Mouse (Mus musculus) lung, embryonic 16.5 days (tissue): ENCODE data around the gene Ppm1h. TPM values are rescaled to one million over a fixed set of nuclear protein-coding genes. Genes with fewer than 3 reads are reported as not detected.
A peak's percentile ranks its signal among the peaks of the same experiment; 100 is the strongest.

Source experiments
- ATAC-seq: fragments of 200-750 bp; cut with Nextera tagmentation; 2 replicates; pipeline ENCODE4 v1.8.0; 2017; ENCODE audit warnings: low read depth, mild to moderate bottlenecking, moderate library complexity
- H3K27ac ChIP-seq: fragments of 300-500 bp; sonication (generic); 2 replicates; pipeline ENCODE4 v1.5.1; 2014; ENCODE audit warnings: mild to moderate bottlenecking, control low read depth, low read length
- H3K27me3 ChIP-seq: fragments of 300-500 bp; sonication (generic); 2 replicates; pipeline ENCODE4 v1.6.1; 2014; ENCODE audit warnings: low read depth, low read length, mixed read lengths; ENCODE audit not compliant: control insufficient read depth, insufficient read depth
- H3K36me3 ChIP-seq: fragments of 300-500 bp; sonication (generic); 2 replicates; pipeline ENCODE4 v1.6.1; 2014; ENCODE audit warnings: low read length; ENCODE audit not compliant: control insufficient read depth, insufficient read depth
- H3K4me1 ChIP-seq: fragments of 300-500 bp; sonication (generic); replicated peaks from 2 replicates; pipeline ENCODE4 v1.6.1; 2014; ENCODE audit warnings: low read length, mixed read lengths; ENCODE audit not compliant: control insufficient read depth, insufficient read depth
- H3K4me2 ChIP-seq: fragments of 300-500 bp; sonication (generic); 2 replicates; pipeline ENCODE4 v1.6.1; 2014; ENCODE audit warnings: low read depth, low read length, control low read depth
- H3K4me3 ChIP-seq: fragments of 300-500 bp; sonication (generic); 2 replicates; pipeline ENCODE4 v1.5.1; 2014; ENCODE audit warnings: mild to moderate bottlenecking, low read length, control low read depth
- H3K9ac ChIP-seq: fragments of 300-500 bp; sonication (generic); 2 replicates; pipeline ENCODE4 v1.6.1; 2014; ENCODE audit warnings: low read length, control low read depth
- H3K9me3 ChIP-seq: fragments of 300-500 bp; sonication (generic); 2 replicates; pipeline ENCODE4 v1.6.1; 2016; ENCODE audit warnings: low read length; ENCODE audit not compliant: control insufficient read depth
- WGBS: fragments of 180-500 bp; shearing (Covaris S2); extraction: QIAGEN DNeasy Blood & Tissue Kit; methylation state at CpG from one replicate; pipeline ENCODE4 v1.1.7; 2014; 5-methylcytosine and 5-hydroxymethylcytosine counted together
- polyA plus RNA-seq: library from polyadenylated mRNA; unstranded; fragments of >200 nt; fragmentation: Nextera tagmentation; extraction: Ambion mirVana; gene quantifications from 2 replicates; pipeline ENCODE4 v1.2.1, GENCODE M21; 2015

Ppm1h gene
- polyA plus RNA-seq, 1 experiment from 2014 or later = 7.3 TPM

GRCm38 (mm10) chr10:122846476-122846875 is 167.9 kb downstream of the Ppm1h start:
- H3K4me3 ChIP-seq = no peak overlapping the region
- no peak overlapping the region for H3K9ac ChIP-seq
- no peak overlapping the region for H3K4me2 ChIP-seq
- WGBS = 78% methylated on average over 1 of the region's 1 CpGs
- no peak overlapping the region for H3K27ac ChIP-seq
- no peak for ATAC-seq
- H3K9me3 ChIP-seq = no peaks in the 10 kb centered on the region
- H3K27me3 ChIP-seq = no peaks in the 10 kb centered on the region
- peaks cover 4% of the 10 kb centered on the region; the same call in 1 of the 2 replicates for H3K4me1 ChIP-seq
- no peaks in the 10 kb centered on the region for H3K36me3 ChIP-seq

GRCm38 (mm10) chr10:122848020-122848457 is 169.5 kb downstream of the Ppm1h start:
- WGBS = 79% methylated on average over 2 of the region's 2 CpGs
- no peak overlapping the region for H3K4me3 ChIP-seq
- peaks cover 4% of the 10 kb centered on the region; the same call in 1 of the 2 replicates for H3K4me1 ChIP-seq
- H3K27me3 ChIP-seq = no peaks in the 10 kb centered on the region
- H3K27ac ChIP-seq = no peak overlapping the region
- H3K4me2 ChIP-seq = no peak overlapping the region
- no peak overlapping the region for H3K9ac ChIP-seq
- H3K9me3 ChIP-seq = no peaks in the 10 kb centered on the region
- no peak for ATAC-seq
- no peaks in the 10 kb centered on the region for H3K36me3 ChIP-seq

DNA sequence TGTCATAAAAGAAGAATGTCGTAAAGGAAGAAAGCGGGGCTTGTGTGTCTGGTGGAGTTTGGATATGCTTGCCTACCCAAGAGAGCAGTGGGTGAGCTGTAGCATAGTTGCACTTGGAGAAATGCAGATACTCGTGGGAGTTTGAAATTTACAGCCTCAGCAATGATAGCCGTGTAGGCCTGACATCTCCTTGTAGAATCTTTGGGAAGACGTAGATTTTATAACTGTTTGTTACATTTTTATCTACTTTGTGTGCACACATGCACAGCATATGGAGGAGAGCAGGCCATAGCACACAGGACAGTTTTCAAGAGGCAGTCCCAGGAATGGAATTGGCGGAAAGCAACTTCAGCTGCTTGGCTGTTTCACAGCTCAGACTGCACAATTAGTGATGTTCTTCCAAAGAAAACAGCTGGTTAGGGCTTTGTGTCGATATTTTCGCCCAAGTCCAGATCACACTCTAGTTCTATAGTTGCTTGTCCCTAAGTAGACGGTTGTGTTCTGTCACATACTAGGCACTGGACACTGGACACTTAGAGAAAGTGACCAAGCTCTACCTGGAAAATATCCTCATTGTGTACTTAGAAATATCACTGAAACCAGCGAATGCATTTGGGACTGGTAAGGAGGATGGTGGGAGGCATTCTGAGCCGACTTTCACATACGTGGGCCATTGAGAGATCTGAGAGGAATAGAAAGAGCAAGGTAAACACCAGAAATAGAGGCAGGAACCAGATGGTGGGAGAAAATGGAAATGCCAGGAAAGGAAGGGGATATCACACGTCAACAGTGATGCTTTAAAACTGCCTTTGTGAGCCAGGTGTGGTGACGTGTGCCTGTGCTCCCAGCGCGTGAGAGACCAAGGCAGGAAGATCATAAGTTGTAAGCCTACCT is 173.0 kb downstream of the Ppm1h start:
- no peaks in the 10 kb centered on the region for H3K9me3 ChIP-seq
- H3K27ac ChIP-seq = no peak overlapping the region
- no peak for ATAC-seq
- no peak overlapping the region for H3K4me2 ChIP-seq
- no peak overlapping the region for H3K9ac ChIP-seq
- peaks cover 21% of the 10 kb centered on the region for H3K4me1 ChIP-seq
- H3K27me3 ChIP-seq = no peaks in the 10 kb centered on the region
- 80% methylated on average over 16 of the region's 16 CpGs for WGBS
- H3K36me3 ChIP-seq = no peaks in the 10 kb centered on the region
- no peak overlapping the region for H3K4me3 ChIP-seq

- WGBS = 31% methylated on average over 6 of the region's 6 CpGs
- H3K4me2 ChIP-seq = no peak overlapping the region
- ATAC-seq = no peak
Measured at GRCm38 (mm10) chr10:122854571-122854970, 176.0 kb downstream of the Ppm1h start.

GRCm38 (mm10) chr10:122855149-122855548 is 176.6 kb downstream of the Ppm1h start:
- no peak overlapping the region for H3K4me2 ChIP-seq
- 15% methylated on average over 4 of the region's 4 CpGs for WGBS
- ATAC-seq = peak; percentile 62

More at GRCm38 (mm10) chr10:122854571-122854970, 176.0 kb downstream of the Ppm1h start:
- Histone ChIP-seq H3K4me3 (no peak overlapping the region), H3K9ac (no peak overlapping the region), H3K36me3 (no peaks in the 10 kb centered on the region), H3K9me3 (no peaks in the 10 kb centered on the region), H3K4me1 (peaks cover 29% of the 10 kb centered on the region), H3K27me3 (no peaks in the 10 kb centered on the region), H3K27ac (peak overlapping the region; percentile 58; the same call in 1 of the 2 replicates)

DNA sequence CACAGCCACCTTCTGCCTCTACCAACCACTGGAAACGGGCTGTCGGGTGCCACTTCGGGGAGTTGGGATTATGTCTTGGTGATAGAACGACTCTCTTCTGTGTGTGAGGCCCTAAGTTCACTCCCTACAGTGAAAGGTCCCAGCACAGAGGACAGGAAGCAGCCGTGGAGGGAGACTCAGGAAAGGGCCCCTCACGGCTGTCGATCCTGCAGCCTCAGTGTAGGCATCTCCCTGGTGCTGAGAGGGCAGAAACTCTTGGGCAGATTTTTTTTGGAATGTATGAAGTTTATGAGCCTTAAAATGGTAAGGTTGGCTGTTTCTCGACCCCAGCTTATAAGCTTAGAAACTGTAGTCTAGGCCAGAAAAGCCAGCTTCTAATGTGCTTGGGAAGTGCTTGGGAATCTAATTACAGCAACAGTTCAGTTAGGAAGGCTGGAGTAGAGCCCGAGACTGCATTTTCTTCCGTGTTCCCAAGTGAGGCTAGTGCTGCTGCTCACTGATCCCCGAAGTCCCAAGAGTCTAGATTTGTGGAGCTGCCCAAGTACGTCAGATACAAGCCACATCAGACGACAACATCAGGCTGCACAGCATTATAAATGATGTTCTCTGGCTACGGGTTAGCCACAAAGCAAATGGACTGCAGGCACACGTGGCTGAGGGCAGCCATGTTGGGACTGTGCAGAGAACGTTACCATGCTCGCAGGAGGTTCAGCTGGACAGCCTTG is 177.6 kb downstream of the Ppm1h start:
- Histone ChIP-seq H3K9me3 (no peaks in the 10 kb centered on the region), H3K27ac (peak overlapping the region; percentile 64), H3K4me3 (no peak overlapping the region), H3K4me1 (peaks cover 30% of the 10 kb centered on the region), H3K27me3 (no peaks in the 10 kb centered on the region), H3K4me2 (no peak overlapping the region), H3K9ac (no peak overlapping the region), H3K36me3 (no peaks in the 10 kb centered on the region)
- 51% methylated on average over 17 of the region's 17 CpGs for WGBS
- ATAC-seq = no peak

More at GRCm38 (mm10) chr10:122855149-122855548, 176.6 kb downstream of the Ppm1h start:
- no peaks in the 10 kb centered on the region for H3K9me3 ChIP-seq
- H3K9ac ChIP-seq = no peak overlapping the region
- peak overlapping the region; percentile 64 for H3K27ac ChIP-seq
- no peaks in the 10 kb centered on the region for H3K36me3 ChIP-seq
- H3K4me3 ChIP-seq = no peak overlapping the region
- peaks cover 30% of the 10 kb centered on the region for H3K4me1 ChIP-seq
- H3K27me3 ChIP-seq = no peaks in the 10 kb centered on the region

DNA sequence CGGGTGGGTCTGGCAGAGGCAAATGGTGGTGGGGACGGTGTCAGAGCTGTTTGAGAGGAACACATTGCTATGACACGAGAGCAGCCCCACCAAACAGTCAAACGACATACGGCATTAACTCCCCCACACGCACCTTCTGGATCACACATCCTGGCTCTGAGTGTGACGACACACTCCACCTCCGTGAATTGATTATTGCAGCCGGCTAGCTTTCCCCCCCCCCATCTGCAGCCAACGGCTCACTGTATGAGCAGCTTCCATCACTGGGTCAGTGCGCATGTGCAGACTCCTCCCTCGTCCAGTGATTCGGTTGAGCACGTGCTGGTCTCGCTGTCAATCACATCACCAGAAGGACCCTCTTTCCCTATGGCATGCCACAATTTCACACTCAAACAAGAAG is 178.6 kb downstream of the Ppm1h start:
- Histone ChIP-seq H3K27ac (no peak overlapping the region), H3K36me3 (no peaks in the 10 kb centered on the region), H3K27me3 (no peaks in the 10 kb centered on the region), H3K4me3 (no peak overlapping the region), H3K4me2 (no peak overlapping the region), H3K9ac (no peak overlapping the region), H3K4me1 (peaks cover 30% of the 10 kb centered on the region), H3K9me3 (no peaks in the 10 kb centered on the region)
- WGBS = 87% methylated on average over 15 of the region's 15 CpGs
- ATAC-seq = no peak

DNA sequence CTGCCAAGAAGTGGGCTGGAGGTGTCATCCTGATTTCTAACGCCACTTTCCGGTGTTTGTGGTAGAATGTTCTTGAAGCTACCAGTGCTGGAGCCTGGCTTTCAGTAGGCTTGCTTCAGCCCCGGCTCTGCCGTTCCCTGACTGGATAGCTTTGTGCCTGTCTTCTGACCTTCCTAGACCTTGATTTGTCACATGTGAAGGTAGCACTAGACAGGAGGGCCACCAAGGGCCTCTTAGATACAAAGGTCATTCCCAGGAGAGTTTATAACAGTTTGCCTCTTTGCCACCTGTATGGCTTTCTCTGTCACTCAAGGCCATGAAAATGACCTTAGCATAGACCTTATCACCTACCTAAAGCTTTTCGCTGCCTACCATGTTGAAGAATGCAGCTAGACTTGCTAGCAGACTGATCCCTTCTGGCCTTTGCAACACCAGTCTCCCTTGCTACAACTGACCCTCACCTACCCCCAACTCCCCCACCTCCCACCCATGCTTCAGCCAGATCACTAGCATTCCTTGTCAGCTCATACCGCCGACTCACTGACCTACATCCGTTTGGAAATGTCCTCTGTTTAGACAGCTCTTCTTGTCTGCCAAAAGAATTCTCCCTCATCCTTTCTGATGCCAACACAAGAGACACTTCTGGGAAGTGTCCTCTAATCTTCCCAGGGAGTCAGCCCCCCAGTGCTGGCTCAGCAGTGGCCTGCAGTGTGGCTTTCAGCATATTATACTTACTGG is 180.5 kb downstream of the Ppm1h start:
- Histone ChIP-seq H3K36me3 (no peaks in the 10 kb centered on the region), H3K4me3 (no peak overlapping the region), H3K4me2 (no peak overlapping the region), H3K4me1 (peaks cover 30% of the 10 kb centered on the region), H3K9me3 (no peaks in the 10 kb centered on the region), H3K9ac (no peak overlapping the region), H3K27ac (peak overlapping the region; percentile 90), H3K27me3 (no peaks in the 10 kb centered on the region)
- WGBS = 48% methylated on average over 8 of the region's 8 CpGs
- ATAC-seq = peak; percentile 75

DNA sequence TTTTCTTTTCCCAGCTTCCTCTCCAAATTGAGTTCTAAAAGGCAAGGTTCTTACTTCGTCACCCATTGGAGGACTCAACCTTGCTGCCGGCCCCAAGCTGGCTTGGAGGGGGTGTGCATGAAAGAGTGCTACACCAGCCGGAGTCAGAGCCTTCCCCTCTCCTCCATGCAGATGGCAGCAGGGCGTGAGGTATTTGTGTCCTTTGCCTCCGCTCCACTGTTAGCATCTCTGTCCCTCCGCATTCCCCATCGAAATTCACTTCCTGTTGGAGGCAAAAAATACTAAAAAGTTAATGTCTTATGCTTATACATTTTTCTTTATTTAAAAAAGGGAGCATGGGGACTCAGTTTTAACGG is 181.1 kb downstream of the Ppm1h start:
- peak; percentile 24 for ATAC-seq
- peaks cover 25% of the 10 kb centered on the region for H3K4me1 ChIP-seq
- H3K27me3 ChIP-seq = no peaks in the 10 kb centered on the region
- H3K9me3 ChIP-seq = no peaks in the 10 kb centered on the region
- H3K4me3 ChIP-seq = no peak overlapping the region
- H3K36me3 ChIP-seq = no peaks in the 10 kb centered on the region
- no peak overlapping the region for H3K9ac ChIP-seq
- WGBS = 49% methylated on average over 8 of the region's 8 CpGs
- peak overlapping the region; percentile 90 for H3K27ac ChIP-seq
- H3K4me2 ChIP-seq = no peak overlapping the region
